Mouse (Mus musculus) neural tube, embryonic 15.5 days (tissue): ENCODE measurements around the gene Krtap19-9b. TPM values are rescaled to one million over a fixed set of nuclear protein-coding genes. Genes with fewer than 3 reads are reported as not detected.

ENCODE experiments used
- ATAC-seq: fragments of 200-750 bp; cut with Nextera tagmentation; 2 replicates; pipeline ENCODE4 v1.8.0; 2017; ENCODE audit warnings: mild to moderate bottlenecking, moderate TSS enrichment, moderate library complexity; ENCODE audit not compliant: low FRiP score
- H3K27ac ChIP-seq: fragments of 300-500 bp; sonication (generic); replicated peaks from 2 replicates; pipeline ENCODE4 v1.5.1; 2015; ENCODE audit warnings: mild to moderate bottlenecking, inconsistent platforms
- H3K27me3 ChIP-seq: fragments of 300-500 bp; sonication (generic); replicated peaks from 2 replicates; pipeline ENCODE4 v1.6.1; 2015; ENCODE audit warnings: inconsistent platforms
- H3K36me3 ChIP-seq: fragments of 300-500 bp; sonication (generic); 2 replicates; pipeline ENCODE4 v1.6.1; 2015; ENCODE audit warnings: inconsistent platforms
- H3K4me1 ChIP-seq: fragments of 300-500 bp; sonication (generic); 2 replicates; pipeline ENCODE4 v1.6.1; 2015; ENCODE audit warnings: inconsistent platforms
- H3K4me2 ChIP-seq: fragments of 300-500 bp; sonication (generic); 2 replicates; pipeline ENCODE4 v1.6.1; 2015; ENCODE audit warnings: inconsistent platforms, mild to moderate bottlenecking, moderate library complexity
- H3K4me3 ChIP-seq: fragments of 300-500 bp; sonication (generic); replicated peaks from 2 replicates; pipeline ENCODE4 v1.5.1; 2015; ENCODE audit warnings: mild to moderate bottlenecking, inconsistent platforms
- H3K9ac ChIP-seq: fragments of 300-500 bp; sonication (generic); replicated peaks from 2 replicates; pipeline ENCODE4 v1.6.1; 2015; ENCODE audit warnings: mild to moderate bottlenecking, inconsistent platforms
- H3K9me3 ChIP-seq: fragments of 300-500 bp; sonication (generic); replicated peaks from 2 replicates; pipeline ENCODE4 v1.6.1; 2016; ENCODE audit warnings: inconsistent platforms
- WGBS: fragments of 180-500 bp; shearing (Covaris S2); methylation state at CpG from one replicate; pipeline ENCODE4 v1.1.7; 2015; ENCODE audit warnings: mixed read lengths; 5-methylcytosine and 5-hydroxymethylcytosine counted together
- polyA plus RNA-seq: library from polyadenylated mRNA; unstranded; fragments of >200 nt; fragmentation: Nextera tagmentation; extraction: Ambion mirVana; gene quantifications from 2 replicates; pipeline ENCODE4 v1.2.1, GENCODE M21; 2015

Gene Krtap19-9b
- polyA plus RNA-seq, result not detected in 2 replicates

DNA sequence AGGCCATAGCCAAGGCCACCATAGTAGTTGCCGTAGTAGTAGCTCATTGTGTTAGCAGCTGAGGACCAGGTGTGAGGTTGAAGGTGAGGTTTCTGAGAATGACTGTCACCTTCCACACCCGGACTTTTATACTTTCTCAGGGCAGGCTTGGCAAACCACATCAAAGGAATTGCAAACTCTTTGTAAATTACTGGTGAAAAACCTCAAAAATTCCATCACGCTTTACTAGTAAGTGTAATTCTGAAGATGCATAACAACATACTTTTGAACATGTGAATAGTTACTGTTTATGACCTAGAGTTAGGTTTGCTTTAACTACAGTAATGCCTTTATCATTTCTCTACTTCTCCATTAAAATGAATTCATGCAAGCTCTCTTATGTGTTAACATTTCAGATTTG lies at the start of gene Krtap19-9b:
TSS of gene Krtap19-9b (minus strand) at position 101 of the 400 bp plus-strand sequence.
- H3K4me1 ChIP-seq, result no peaks in the 10 kb centered on the region
- H3K9ac ChIP-seq, result no peak within 1 kb of the TSS
- H3K4me2 ChIP-seq, result no peak within 1 kb of the TSS
- no peak for ATAC-seq
- H3K27me3 ChIP-seq, result no peaks in the 10 kb centered on the region
- H3K4me3 ChIP-seq, result no peak within 1 kb of the TSS
- no peak within 1 kb of the TSS for H3K27ac ChIP-seq
- 94% methylated on average over 3 of the region's 3 CpGs for WGBS
- no peaks in the 10 kb centered on the region for H3K9me3 ChIP-seq
- no peaks in the 10 kb centered on the region for H3K36me3 ChIP-seq

DNA sequence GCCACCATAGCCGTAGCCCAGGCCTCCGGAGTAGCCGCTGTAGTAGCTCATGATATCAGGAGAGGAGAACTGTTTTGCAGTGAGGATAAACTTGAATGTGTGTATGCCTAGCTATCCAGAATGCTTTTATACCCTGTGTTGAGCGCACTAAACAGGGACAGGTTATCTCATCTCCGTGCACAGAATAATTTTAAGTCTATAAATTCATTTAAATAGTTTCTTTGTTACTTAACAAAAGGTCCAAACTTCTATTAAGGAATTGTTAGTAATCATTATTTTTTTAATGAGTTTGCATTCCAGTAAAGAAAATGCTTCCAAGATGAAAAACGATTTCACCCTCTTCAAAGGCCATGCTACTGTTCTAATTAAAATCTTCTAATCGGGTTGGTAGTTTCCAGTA lies 30.7 kb upstream of the Krtap19-9b start, which contains the start of gene Krtap16-3:
TSS of gene Krtap16-3 (minus strand) at position 101 of the 400 bp plus-strand sequence.
- Histone ChIP-seq H3K27ac (no peak within 1 kb of the TSS), H3K4me3 (no peak within 1 kb of the TSS), H3K36me3 (no peaks in the 10 kb centered on the region), H3K9ac (no peak within 1 kb of the TSS), H3K4me2 (no peak within 1 kb of the TSS), H3K4me1 (no peaks in the 10 kb centered on the region), H3K27me3 (no peaks in the 10 kb centered on the region), H3K9me3 (no peaks in the 10 kb centered on the region)
- no peak for ATAC-seq
- whole genome bisulfite sequencing, result 92% methylated on average over 7 of the region's 7 CpGs

DNA sequence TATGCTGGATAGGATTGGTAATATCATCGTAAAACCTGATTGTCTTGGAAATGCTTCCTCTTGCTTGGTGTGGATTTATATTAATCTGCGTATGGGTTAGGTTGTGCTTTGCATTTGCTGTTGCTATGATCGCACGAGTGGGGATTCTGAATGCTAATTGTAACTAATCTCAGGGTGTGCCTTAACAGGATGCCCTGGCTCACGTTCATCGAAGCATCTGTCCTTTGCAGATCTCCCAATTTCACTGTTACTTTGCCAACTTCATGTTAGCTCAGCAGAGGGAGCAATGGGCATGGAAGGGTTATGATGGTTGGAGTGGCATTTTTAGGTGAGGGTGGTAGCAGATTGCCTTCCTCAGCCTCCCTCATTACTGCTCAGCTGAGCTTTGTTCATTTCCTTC lies 9.0 kb upstream of the Krtap19-9b start:
- no peak for ATAC-seq
- WGBS, result 81% methylated on average over 6 of the region's 6 CpGs
- no peaks in the 10 kb centered on the region for H3K9me3 ChIP-seq
- no peak overlapping the region for H3K9ac ChIP-seq
- H3K4me2 ChIP-seq, result no peak overlapping the region
- H3K4me3 ChIP-seq, result no peak overlapping the region
- H3K36me3 ChIP-seq, result no peaks in the 10 kb centered on the region
- no peaks in the 10 kb centered on the region for H3K27me3 ChIP-seq
- H3K27ac ChIP-seq, result no peak overlapping the region
- H3K4me1 ChIP-seq, result no peaks in the 10 kb centered on the region

DNA sequence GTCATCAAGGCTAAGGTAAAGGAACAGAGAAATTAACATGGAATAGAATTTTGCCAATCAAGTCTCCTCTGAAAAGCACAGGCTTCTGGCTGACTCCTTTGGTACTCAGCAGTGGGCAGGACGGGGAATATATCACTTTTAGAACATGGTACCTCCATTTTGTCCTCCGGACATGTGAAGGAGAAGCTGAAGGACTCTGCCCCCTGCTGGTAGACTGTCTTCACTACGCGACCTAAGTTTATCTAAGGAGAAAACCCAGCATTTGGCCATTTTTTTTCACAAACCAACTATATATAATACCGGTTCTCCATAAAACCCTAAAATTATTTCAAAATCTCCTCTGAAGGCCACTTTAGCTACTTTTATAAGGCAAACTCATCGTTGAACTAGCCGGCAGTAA lies 6.2 kb upstream of the Krtap19-9b start:
- no peak overlapping the region for H3K4me2 ChIP-seq
- H3K27me3 ChIP-seq, result no peaks in the 10 kb centered on the region
- no peak overlapping the region for H3K4me3 ChIP-seq
- H3K9ac ChIP-seq, result no peak overlapping the region
- WGBS, result 73% methylated on average over 7 of the region's 7 CpGs
- no peak overlapping the region for H3K27ac ChIP-seq
- H3K9me3 ChIP-seq, result no peaks in the 10 kb centered on the region
- H3K36me3 ChIP-seq, result no peaks in the 10 kb centered on the region
- no peaks in the 10 kb centered on the region for H3K4me1 ChIP-seq
- no peak for ATAC-seq

DNA sequence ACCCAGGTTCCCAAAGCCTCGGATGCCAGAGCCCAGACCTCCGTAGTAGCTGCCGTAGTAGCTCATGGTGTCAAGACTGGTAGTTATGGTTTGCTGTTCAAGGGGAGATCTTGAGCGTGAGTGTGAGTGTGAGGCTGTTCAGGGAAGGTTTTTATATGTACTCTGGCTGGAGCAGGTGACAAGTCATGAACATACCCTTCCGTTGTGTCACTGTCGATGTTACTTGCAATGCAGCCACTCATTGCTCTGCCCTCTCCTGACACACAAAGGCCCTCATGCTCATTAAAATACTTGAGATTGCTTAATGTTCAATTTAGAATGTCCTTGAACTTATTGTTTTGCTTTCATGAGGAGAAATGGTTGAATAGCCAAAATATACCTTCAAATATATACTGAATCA lies 35.7 kb downstream of the Krtap19-9b start, which contains the start of gene Krtap19-5:
TSS of gene Krtap19-5 (minus strand) at position 101 of the 400 bp plus-strand sequence.
- H3K9ac ChIP-seq, result no peak within 1 kb of the TSS
- ATAC-seq, result no peak
- no peak within 1 kb of the TSS for H3K27ac ChIP-seq
- H3K4me2 ChIP-seq, result no peak within 1 kb of the TSS
- H3K36me3 ChIP-seq, result no peaks in the 10 kb centered on the region
- H3K4me1 ChIP-seq, result no peaks in the 10 kb centered on the region
- H3K27me3 ChIP-seq, result no peaks in the 10 kb centered on the region
- H3K4me3 ChIP-seq, result no peak within 1 kb of the TSS
- H3K9me3 ChIP-seq, result no peaks in the 10 kb centered on the region
- 93% methylated on average over 6 of the region's 6 CpGs for WGBS

GRCm38 (mm10) chr16:88886870-88887269 lies 45.2 kb downstream of the Krtap19-9b start:
- no peaks in the 10 kb centered on the region for H3K27me3 ChIP-seq
- H3K27ac ChIP-seq, result no peak overlapping the region
- H3K4me2 ChIP-seq, result no peak overlapping the region
- H3K9me3 ChIP-seq, result no peaks in the 10 kb centered on the region
- no peak overlapping the region for H3K9ac ChIP-seq
- WGBS, result 88% methylated on average over 6 of the region's 6 CpGs
- no peaks in the 10 kb centered on the region for H3K4me1 ChIP-seq
- no peak overlapping the region for H3K4me3 ChIP-seq
- ATAC-seq, result no peak
- no peaks in the 10 kb centered on the region for H3K36me3 ChIP-seq

- 90% methylated on average over 5 of the region's 5 CpGs for WGBS
- ATAC-seq, result no peak
- H3K4me3 ChIP-seq, result no peak within 1 kb of the TSS
- H3K4me1 ChIP-seq, result no peaks in the 10 kb centered on the region
- H3K27ac ChIP-seq, result no peak within 1 kb of the TSS
- no peak within 1 kb of the TSS for H3K9ac ChIP-seq
- no peaks in the 10 kb centered on the region for H3K36me3 ChIP-seq
- H3K27me3 ChIP-seq, result no peaks in the 10 kb centered on the region
- H3K4me2 ChIP-seq, result no peak within 1 kb of the TSS
- H3K9me3 ChIP-seq, result no peaks in the 10 kb centered on the region
Observed at GRCm38 (mm10) chr16:88884989-88885388, 47.1 kb downstream of the Krtap19-9b start, which contains the start of gene Krtap19-4. Gene Krtap19-4, minus strand, starts transcription at chr16:88885089.

Other genes starting within 250 kb of the Krtap19-9b start
- gene 2310061N02Rik, start 224.3 kb downstream of the Krtap19-9b start, polyA plus RNA-seq, result not detected in 2 replicates
- gene Krtap13-1, start 203.4 kb downstream of the Krtap19-9b start, polyA plus RNA-seq, result not detected in 2 replicates
- not detected in 2 replicates for gene Krtap13, start 180.6 kb downstream of the Krtap19-9b start, polyA plus RNA-seq
- gene 2310034C09Rik, start 173.4 kb downstream of the Krtap19-9b start, polyA plus RNA-seq, result not detected in 2 replicates
- not detected in 2 replicates for gene 2310057N15Rik, start 158.1 kb downstream of the Krtap19-9b start, polyA plus RNA-seq
- gene Gm5965, start 154.4 kb downstream of the Krtap19-9b start, polyA plus RNA-seq, result not detected in 2 replicates
- not detected in 2 replicates for gene Gm20741, start 120.0 kb downstream of the Krtap19-9b start, polyA plus RNA-seq
- gene Krtap15, start 112.0 kb downstream of the Krtap19-9b start, polyA plus RNA-seq, result not detected in 2 replicates
- not detected in 2 replicates for gene Krtap14, start 106.1 kb downstream of the Krtap19-9b start, polyA plus RNA-seq
- gene Krtap19-1, start 62.9 kb downstream of the Krtap19-9b start, polyA plus RNA-seq, result not detected in 2 replicates
- not detected in 2 replicates for gene Krtap19-2, start 58.0 kb downstream of the Krtap19-9b start, polyA plus RNA-seq
- not detected in 2 replicates for gene Krtap19-3, start 54.2 kb downstream of the Krtap19-9b start, polyA plus RNA-seq
- not detected in 2 replicates for gene Krtap19-4, start 47.2 kb downstream of the Krtap19-9b start, polyA plus RNA-seq
- gene Krtap19-5, start 35.8 kb downstream of the Krtap19-9b start, polyA plus RNA-seq, result not detected in 2 replicates
- gene Krtap16-3, start 30.6 kb upstream of the Krtap19-9b start, polyA plus RNA-seq, result not detected in 2 replicates
- gene Krtap22-2, start 78.5 kb upstream of the Krtap19-9b start, polyA plus RNA-seq, result not detected in 2 replicates
- gene Gm10229, start 83.0 kb upstream of the Krtap19-9b start, polyA plus RNA-seq, result not detected in 2 replicates
- gene Krtap6-1, start 99.4 kb upstream of the Krtap19-9b start, polyA plus RNA-seq, result not detected in 2 replicates
- not detected in 2 replicates for gene Gm10228, start 109.2 kb upstream of the Krtap19-9b start, polyA plus RNA-seq
- gene Krtap6-5, start 115.6 kb upstream of the Krtap19-9b start, polyA plus RNA-seq, result not detected in 2 replicates
- not detected in 2 replicates for gene 1110025L11Rik, start 131.7 kb upstream of the Krtap19-9b start, polyA plus RNA-seq
- gene Krtap6-3, start 151.8 kb upstream of the Krtap19-9b start, polyA plus RNA-seq, result not detected in 2 replicates
- not detected in 2 replicates for gene Gm6358, start 208.6 kb upstream of the Krtap19-9b start, polyA plus RNA-seq
- gene Gm10061, start 218.8 kb upstream of the Krtap19-9b start, polyA plus RNA-seq, result not detected in 2 replicates
- gene Gm9789, start 225.7 kb upstream of the Krtap19-9b start, polyA plus RNA-seq, result not detected in 2 replicates
- gene Gm7735, start 237.2 kb upstream of the Krtap19-9b start, polyA plus RNA-seq, result not detected in 2 replicates
- gene 1110057P08Rik, start 242.5 kb upstream of the Krtap19-9b start, polyA plus RNA-seq, result not detected in 2 replicates